Mouse (Mus musculus) embryonic facial prominence, embryonic 14.5 days (tissue): ENCODE measurements around the gene Itga11. TPM values are rescaled to one million over a fixed set of nuclear protein-coding genes. Genes with fewer than 3 reads are reported as not detected.
A peak's percentile ranks its signal among the peaks of the same experiment; 100 is the strongest.

Experiments
- ATAC-seq: fragments of 200-750 bp; cut with Nextera tagmentation; 2 replicates; pipeline ENCODE4 v1.8.0; 2017; ENCODE audit warnings: low read depth, moderate number of reproducible peaks, moderate TSS enrichment
- DNase-seq: peaks from one replicate; pipeline ENCODE4 v3.0.0-alpha.2; 2015; ENCODE audit warnings: low spot score
- H3K27ac ChIP-seq: fragments of 300-500 bp; sonication (generic); replicated peaks from 2 replicates; pipeline ENCODE4 v1.5.1; 2014; ENCODE audit warnings: low read depth, mild to moderate bottlenecking, low read length, moderate library complexity
- H3K27me3 ChIP-seq: fragments of 300-500 bp; sonication (generic); replicated peaks from 2 replicates; pipeline ENCODE4 v1.6.1; 2014; ENCODE audit warnings: low read length; ENCODE audit not compliant: control insufficient read depth, insufficient read depth
- H3K36me3 ChIP-seq: fragments of 300-500 bp; sonication (generic); 2 replicates; pipeline ENCODE4 v1.6.1; 2014; ENCODE audit warnings: low read length, mixed read lengths; ENCODE audit not compliant: control insufficient read depth, insufficient read depth
- H3K4me1 ChIP-seq: fragments of 300-500 bp; sonication (generic); 2 replicates; pipeline ENCODE4 v1.6.1; 2014; ENCODE audit warnings: antibody characterized with exemption, low read length; ENCODE audit not compliant: control insufficient read depth, insufficient read depth
- H3K4me2 ChIP-seq: fragments of 300-500 bp; sonication (generic); 2 replicates; pipeline ENCODE4 v1.6.1; 2014; ENCODE audit warnings: low read depth, mild to moderate bottlenecking, low read length, moderate library complexity, mixed read lengths
- H3K4me3 ChIP-seq: fragments of 300-500 bp; sonication (generic); 2 replicates; pipeline ENCODE4 v1.5.1; 2014; ENCODE audit warnings: low read depth, mild to moderate bottlenecking, low read length
- H3K9ac ChIP-seq: fragments of 300-500 bp; sonication (generic); 2 replicates; pipeline ENCODE4 v1.6.1; 2014; ENCODE audit warnings: low read depth, mild to moderate bottlenecking, low read length, moderate library complexity, mixed read lengths
- H3K9me3 ChIP-seq: fragments of 300-500 bp; sonication (generic); 2 replicates; pipeline ENCODE4 v1.6.1; 2016; ENCODE audit warnings: low read length; ENCODE audit not compliant: control insufficient read depth
- WGBS: fragments of 180-500 bp; shearing (Covaris S2); extraction: QIAGEN DNeasy Blood & Tissue Kit; methylation state at CpG from one replicate; pipeline ENCODE4 v1.1.7; 2014; 5-methylcytosine and 5-hydroxymethylcytosine counted together
- polyA plus RNA-seq: library from polyadenylated mRNA; unstranded; fragments of >200 nt; fragmentation: Nextera tagmentation; extraction: Ambion mirVana; gene quantifications from 2 replicates; pipeline ENCODE4 v1.2.1, GENCODE M21; 2014

Gene Itga11
- polyA plus RNA-seq, 1 experiment from 2014 or later, result 8.1 TPM

- no peak overlapping the region for H3K4me2 ChIP-seq
- 78% methylated on average over 4 of the region's 4 CpGs for WGBS
- no peak overlapping the region for H3K27ac ChIP-seq
- H3K27me3 ChIP-seq, result no peaks in the 10 kb centered on the region
- H3K36me3 ChIP-seq, result no peaks in the 10 kb centered on the region
- H3K9ac ChIP-seq, result no peak overlapping the region
- H3K4me1 ChIP-seq, result no peaks in the 10 kb centered on the region
- H3K9me3 ChIP-seq, result no peaks in the 10 kb centered on the region
- no peak overlapping the region for H3K4me3 ChIP-seq
- ATAC-seq (no peak), DNase-seq (no peak)
Observed at GRCm38 (mm10) chr9:62696799-62697198, 19.2 kb downstream of the Itga11 start.

DNA sequence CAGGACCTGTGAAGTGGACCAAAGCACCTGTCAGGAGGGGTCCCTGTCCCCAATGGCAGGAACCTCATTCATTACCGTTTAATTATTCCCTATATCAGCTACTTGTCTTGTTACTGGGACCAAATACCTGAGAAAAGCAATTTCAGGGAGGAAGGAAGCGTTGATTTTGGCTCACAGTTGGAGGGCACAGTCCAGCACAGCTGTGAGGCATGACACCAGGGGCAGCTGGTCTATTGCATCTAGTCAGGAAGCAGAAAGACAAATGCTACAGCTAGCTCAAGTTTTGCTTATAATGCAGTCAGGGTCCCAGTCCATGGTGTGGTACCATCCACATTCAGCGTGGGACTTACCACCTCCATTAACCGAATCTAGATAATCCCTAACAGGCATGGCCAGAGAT, 29.6 kb downstream of the Itga11 start:
- Histone ChIP-seq H3K27ac (no peak overlapping the region), H3K36me3 (no peaks in the 10 kb centered on the region), H3K9me3 (no peaks in the 10 kb centered on the region), H3K27me3 (no peaks in the 10 kb centered on the region), H3K4me1 (peaks cover 24% of the 10 kb centered on the region), H3K4me3 (no peak overlapping the region), H3K4me2 (no peak overlapping the region), H3K9ac (no peak overlapping the region)
- ATAC-seq, result no peak
- WGBS, result 71% methylated on average over 4 of the region's 4 CpGs
- no peak for DNase-seq

DNA sequence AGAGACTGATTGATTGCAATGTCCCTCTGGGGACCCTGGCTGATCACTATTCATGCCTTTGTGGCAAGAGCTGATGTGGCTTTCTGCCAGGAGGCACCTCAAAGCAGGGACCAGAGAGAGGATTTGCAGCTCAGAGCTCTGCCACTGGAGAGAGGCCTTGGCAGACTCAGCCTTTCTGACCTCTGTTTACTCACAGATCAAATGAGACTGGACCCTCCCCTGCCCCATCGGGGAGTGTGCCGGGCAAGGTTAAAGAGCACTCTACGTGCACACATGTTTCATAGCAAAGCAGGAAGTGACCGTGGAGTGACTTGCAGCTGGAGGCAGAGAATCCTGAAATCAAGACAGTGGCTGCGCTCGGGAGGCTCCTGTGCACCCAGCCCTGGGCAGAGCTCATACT, 30.2 kb downstream of the Itga11 start:
- no peak for ATAC-seq
- 28% methylated on average over 6 of the region's 6 CpGs for WGBS

DNA sequence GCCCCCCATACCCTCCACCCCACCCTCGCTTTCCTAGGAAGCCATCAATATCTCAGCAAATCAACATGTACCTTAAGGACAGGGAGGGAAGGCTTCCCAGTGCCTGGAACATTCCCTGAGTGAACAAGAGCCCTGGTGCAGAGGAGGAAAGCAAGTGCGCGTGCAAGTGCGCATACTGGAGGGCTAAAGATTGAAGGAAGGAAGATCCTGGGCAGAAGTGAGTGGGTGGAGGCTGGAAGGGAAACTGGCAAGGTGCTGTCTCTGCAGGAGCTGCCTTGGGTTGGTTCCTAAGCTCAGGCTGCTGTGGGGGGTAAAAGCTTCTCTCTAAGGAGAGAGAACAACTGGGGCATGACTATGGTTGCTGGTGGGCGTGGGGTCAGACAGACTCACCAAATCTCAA, 32.4 kb downstream of the Itga11 start:
- DNase-seq, result no peak
- Histone ChIP-seq H3K4me1 (peaks cover 28% of the 10 kb centered on the region), H3K27ac (no peak overlapping the region), H3K27me3 (no peaks in the 10 kb centered on the region), H3K36me3 (no peaks in the 10 kb centered on the region), H3K4me3 (no peak overlapping the region), H3K9ac (no peak overlapping the region), H3K4me2 (no peak overlapping the region), H3K9me3 (no peaks in the 10 kb centered on the region)
- ATAC-seq, result no peak
- 88% methylated on average over 5 of the region's 5 CpGs for WGBS

More for the DNA sequence above, 30.2 kb downstream of the Itga11 start:
- H3K4me3 ChIP-seq, result no peak overlapping the region
- H3K9me3 ChIP-seq, result no peaks in the 10 kb centered on the region
- H3K36me3 ChIP-seq, result no peaks in the 10 kb centered on the region
- no peak for DNase-seq
- peaks cover 28% of the 10 kb centered on the region for H3K4me1 ChIP-seq
- no peaks in the 10 kb centered on the region for H3K27me3 ChIP-seq
- no peak overlapping the region for H3K4me2 ChIP-seq
- H3K27ac ChIP-seq, result peak overlapping the region; percentile 33; the same call in 1 of the 2 replicates
- no peak overlapping the region for H3K9ac ChIP-seq

DNA sequence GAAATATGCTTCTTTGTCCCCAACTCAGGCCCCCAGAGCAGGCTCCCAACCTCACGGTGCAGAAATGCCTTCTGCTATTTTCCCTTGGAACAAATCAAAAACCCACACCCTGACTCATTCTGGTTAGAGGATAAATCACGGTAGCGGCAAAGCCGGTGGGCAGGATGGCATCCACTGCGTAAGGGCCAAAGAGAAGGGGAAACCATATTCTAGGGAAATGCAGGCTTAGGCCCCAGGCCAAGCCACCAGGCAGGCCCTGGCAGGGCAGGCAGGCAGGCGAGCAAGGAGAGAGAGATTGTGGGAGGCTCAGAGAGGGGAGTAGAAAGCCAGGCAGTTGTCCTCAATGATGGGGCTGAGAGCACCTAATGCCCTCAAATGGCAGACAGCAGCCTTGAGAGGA, 34.7 kb downstream of the Itga11 start:
- 43% methylated on average over 6 of the region's 6 CpGs for WGBS

DNA sequence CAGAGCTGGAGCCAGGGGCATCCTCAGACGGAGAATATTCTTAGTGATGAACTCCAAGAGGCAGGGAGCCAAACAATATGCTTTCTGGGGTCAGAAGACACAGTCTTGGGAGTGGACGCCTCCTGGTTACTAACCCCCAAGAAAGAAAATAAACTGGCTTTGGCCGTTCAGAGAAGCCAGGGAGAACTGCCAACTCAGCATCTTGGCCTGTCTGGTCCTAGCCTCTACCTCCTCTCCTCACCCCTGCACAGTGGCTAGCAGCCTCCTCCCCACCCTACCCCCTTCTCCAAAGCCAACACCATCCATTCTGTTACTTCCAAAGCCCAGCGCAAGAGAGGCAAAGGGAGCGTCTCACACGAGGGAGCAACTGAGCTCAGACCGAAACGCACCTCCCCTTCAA, 35.4 kb downstream of the Itga11 start:
- WGBS, result 67% methylated on average over 8 of the region's 8 CpGs
- peak overlapping the region; percentile 73 for H3K27ac ChIP-seq

More for the DNA sequence above, 34.7 kb downstream of the Itga11 start:
- Histone ChIP-seq H3K9me3 (no peaks in the 10 kb centered on the region), H3K4me3 (no peak overlapping the region), H3K27ac (peak overlapping the region; percentile 73), H3K4me2 (no peak overlapping the region), H3K36me3 (no peaks in the 10 kb centered on the region), H3K27me3 (no peaks in the 10 kb centered on the region), H3K9ac (0 out of 2 replicates have a peak overlapping the region, but pooled peaks have one; percentile 9), H3K4me1 (peaks cover 28% of the 10 kb centered on the region)
- ATAC-seq (peak; percentile 62; the same call in 1 of the 2 replicates), DNase-seq (peak; percentile 69)

GRCm38 (mm10) chr9:62714336-62714735, 36.7 kb downstream of the Itga11 start:
- Histone ChIP-seq H3K36me3 (no peaks in the 10 kb centered on the region), H3K9ac (no peak overlapping the region), H3K4me3 (no peak overlapping the region), H3K9me3 (no peaks in the 10 kb centered on the region), H3K4me1 (peaks cover 21% of the 10 kb centered on the region), H3K27me3 (no peaks in the 10 kb centered on the region), H3K4me2 (no peak overlapping the region), H3K27ac (no peak overlapping the region)
- no peak for ATAC-seq
- DNase-seq, result no peak
- 51% methylated on average over 3 of the region's 3 CpGs for WGBS

More for the DNA sequence above, 35.4 kb downstream of the Itga11 start:
- Histone ChIP-seq H3K9ac (no peak overlapping the region), H3K4me3 (no peak overlapping the region), H3K27me3 (no peaks in the 10 kb centered on the region), H3K36me3 (no peaks in the 10 kb centered on the region), H3K9me3 (no peaks in the 10 kb centered on the region), H3K4me1 (peaks cover 29% of the 10 kb centered on the region), H3K4me2 (no peak overlapping the region)
- DNase-seq, result peak; percentile 30
- no peak for ATAC-seq

GRCm38 (mm10) chr9:62717982-62718381, 40.4 kb downstream of the Itga11 start:
- H3K9ac ChIP-seq, result peak overlapping the region; percentile 41; the same call in 1 of the 2 replicates
- no peaks in the 10 kb centered on the region for H3K9me3 ChIP-seq
- peaks cover 25% of the 10 kb centered on the region for H3K4me1 ChIP-seq
- peak overlapping the region; percentile 2; the same call in 1 of the 2 replicates for H3K4me2 ChIP-seq
- H3K4me3 ChIP-seq, result no peak overlapping the region
- DNase-seq, result peak; percentile 65
- peak overlapping the region; percentile 46; the same call in 1 of the 2 replicates for H3K27ac ChIP-seq
- WGBS, result 13% methylated on average over 8 of the region's 8 CpGs
- no peaks in the 10 kb centered on the region for H3K27me3 ChIP-seq
- ATAC-seq, result no peak
- no peaks in the 10 kb centered on the region for H3K36me3 ChIP-seq

- H3K4me2 ChIP-seq, result no peak overlapping the region
- no peaks in the 10 kb centered on the region for H3K36me3 ChIP-seq
- whole genome bisulfite sequencing, result 25% methylated on average over 2 of the region's 2 CpGs
- no peak overlapping the region for H3K4me3 ChIP-seq
- H3K4me1 ChIP-seq, result peaks cover 27% of the 10 kb centered on the region
- H3K9ac ChIP-seq, result no peak overlapping the region
- no peaks in the 10 kb centered on the region for H3K9me3 ChIP-seq
- ATAC-seq (peak; percentile 88), DNase-seq (peak; percentile 90)
- no peaks in the 10 kb centered on the region for H3K27me3 ChIP-seq
- H3K27ac ChIP-seq, result peak overlapping the region; percentile 45
Observed at GRCm38 (mm10) chr9:62721791-62722190, 44.2 kb downstream of the Itga11 start.
